Mouse (Mus musculus) stomach, embryonic 16.5 days (tissue): ENCODE results near the gene Kif11. TPM values are rescaled to one million over a fixed set of nuclear protein-coding genes. Genes with fewer than 3 reads are reported as not detected.

Experiments
- ATAC-seq: fragments of 200-750 bp; cut with Nextera tagmentation; 2 replicates; pipeline ENCODE4 v1.8.0; 2017; ENCODE audit warnings: moderate number of reproducible peaks, moderate TSS enrichment; ENCODE audit not compliant: insufficient read depth, low FRiP score
- H3K27ac ChIP-seq: fragments of 300-500 bp; sonication (generic); 2 replicates; pipeline ENCODE4 v1.5.1; 2014; ENCODE audit warnings: low read length
- H3K27me3 ChIP-seq: fragments of 300-500 bp; sonication (generic); 2 replicates; pipeline ENCODE4 v1.6.1; 2014; ENCODE audit warnings: low read length, control low read depth, mixed read lengths; ENCODE audit not compliant: control insufficient read depth, insufficient read depth
- H3K36me3 ChIP-seq: fragments of 300-500 bp; sonication (generic); 2 replicates; pipeline ENCODE4 v1.6.1; 2014; ENCODE audit warnings: low read length; ENCODE audit not compliant: control insufficient read depth, insufficient read depth
- H3K4me1 ChIP-seq: fragments of 300-500 bp; sonication (generic); 2 replicates; pipeline ENCODE4 v1.6.1; 2014; ENCODE audit warnings: low read length, control low read depth, mixed read lengths; ENCODE audit not compliant: control insufficient read depth, insufficient read depth
- H3K4me2 ChIP-seq: fragments of 300-500 bp; sonication (generic); 2 replicates; pipeline ENCODE4 v1.6.1; 2014; ENCODE audit warnings: low read depth, low read length, mixed read lengths
- H3K4me3 ChIP-seq: fragments of 300-500 bp; sonication (generic); replicated peaks from 2 replicates; pipeline ENCODE4 v1.5.1; 2014; ENCODE audit warnings: mild to moderate bottlenecking, low read length
- H3K9ac ChIP-seq: fragments of 300-500 bp; sonication (generic); 2 replicates; pipeline ENCODE4 v1.6.1; 2014; ENCODE audit warnings: low read length
- H3K9me3 ChIP-seq: fragments of 300-500 bp; sonication (generic); replicated peaks from 2 replicates; pipeline ENCODE4 v1.6.1; 2016; ENCODE audit warnings: low read length, control low read depth; ENCODE audit not compliant: control insufficient read depth
- WGBS: fragments of 180-500 bp; shearing (Covaris S2); extraction: QIAGEN DNeasy Blood & Tissue Kit; methylation state at CpG from one replicate; pipeline ENCODE4 v1.1.7; 2014; 5-methylcytosine and 5-hydroxymethylcytosine counted together
- polyA plus RNA-seq: library from polyadenylated mRNA; unstranded; fragments of >200 nt; fragmentation: Nextera tagmentation; extraction: Ambion mirVana; gene quantifications from 2 replicates; pipeline ENCODE4 v1.2.1, GENCODE M21; 2015

The Kif11 gene
- 46.4 and 50.2 TPM in 2 replicates for polyA plus RNA-seq

DNA sequence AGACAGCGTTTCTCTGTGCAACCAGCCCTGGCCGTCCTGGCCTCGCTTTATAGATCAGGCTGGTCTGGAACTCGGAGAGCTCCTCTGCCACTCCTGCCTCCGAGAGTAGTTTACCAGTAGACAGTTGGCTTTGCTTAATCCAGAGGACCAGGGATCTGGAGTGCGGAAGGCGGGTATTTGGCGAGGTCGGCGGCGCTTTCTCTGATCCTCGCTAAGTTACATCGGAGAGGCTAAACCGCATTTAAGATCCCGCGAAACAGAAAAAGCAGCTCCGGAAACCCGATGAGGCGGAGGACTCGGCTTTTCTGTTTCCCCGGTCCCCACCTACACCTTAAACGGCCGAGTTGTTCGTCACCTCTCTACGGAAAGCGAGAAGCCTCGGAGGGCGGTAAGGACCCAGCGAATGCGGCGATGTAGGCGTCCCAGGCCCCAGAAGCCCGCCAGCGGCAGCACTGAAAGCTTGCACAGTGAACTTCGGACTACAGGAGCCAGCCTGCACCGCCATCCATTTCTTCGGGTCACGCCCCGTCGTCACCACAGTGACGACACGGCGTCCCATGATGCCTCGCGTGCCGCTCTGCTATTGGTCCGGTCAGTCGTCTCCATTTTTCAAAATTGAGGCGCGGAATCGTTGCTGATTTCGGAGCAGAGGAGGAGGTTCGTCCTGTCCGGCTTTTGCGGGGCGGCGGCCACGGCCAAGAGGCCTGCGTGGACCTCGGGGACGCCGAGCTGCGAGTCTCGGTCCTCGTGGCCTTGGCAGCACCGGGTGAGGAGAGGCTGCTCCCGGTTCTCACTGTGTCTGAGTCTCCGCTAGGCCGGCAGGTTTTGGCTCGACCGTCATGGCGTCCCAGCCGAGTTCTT lies at the start of gene Kif11:
TSS of gene Kif11 (plus strand) at position 649 of the 861 bp plus-strand sequence.
- H3K27ac ChIP-seq = peak within 1 kb of the TSS; percentile 99
- under 1% methylated on average over 73 of the region's 73 CpGs for WGBS
- H3K9ac ChIP-seq = peak within 1 kb of the TSS; percentile 83
- peak within 1 kb of the TSS; percentile 64 for H3K4me2 ChIP-seq
- H3K4me1 ChIP-seq = peaks cover 15% of the 10 kb centered on the region
- peak within 1 kb of the TSS; percentile 97 for H3K4me3 ChIP-seq
- H3K27me3 ChIP-seq = no peaks in the 10 kb centered on the region
- peak; percentile 99 for ATAC-seq
- no peaks in the 10 kb centered on the region for H3K36me3 ChIP-seq
- no peaks in the 10 kb centered on the region for H3K9me3 ChIP-seq

DNA sequence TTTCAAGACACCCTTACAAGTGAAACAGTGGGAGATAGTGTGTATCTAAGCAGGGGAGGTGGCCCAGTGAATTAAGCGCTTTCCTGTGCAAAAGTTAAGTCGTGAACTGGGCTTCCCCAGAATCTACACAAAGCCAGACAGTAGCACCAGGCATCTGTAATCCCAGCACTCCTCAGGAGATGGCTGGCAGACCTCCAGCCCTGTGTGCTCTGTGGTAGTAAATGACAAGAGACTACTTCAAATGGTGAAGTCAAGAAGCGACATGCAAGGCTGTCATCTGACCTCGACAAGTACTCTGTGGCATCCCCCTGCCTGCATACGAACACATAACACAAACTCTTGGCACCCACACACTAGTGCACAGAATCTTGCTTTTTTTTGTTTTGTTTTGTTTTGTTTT lies 49.0 kb upstream of the Kif11 start:
- WGBS = 82% methylated on average over 5 of the region's 5 CpGs
- Histone ChIP-seq H3K9me3 (no peaks in the 10 kb centered on the region), H3K27ac (no peak overlapping the region), H3K4me2 (no peak overlapping the region), H3K4me1 (no peaks in the 10 kb centered on the region), H3K9ac (no peak overlapping the region), H3K27me3 (no peaks in the 10 kb centered on the region), H3K4me3 (no peak overlapping the region), H3K36me3 (no peaks in the 10 kb centered on the region; the same call in 1 of the 2 replicates)
- no peak for ATAC-seq

DNA sequence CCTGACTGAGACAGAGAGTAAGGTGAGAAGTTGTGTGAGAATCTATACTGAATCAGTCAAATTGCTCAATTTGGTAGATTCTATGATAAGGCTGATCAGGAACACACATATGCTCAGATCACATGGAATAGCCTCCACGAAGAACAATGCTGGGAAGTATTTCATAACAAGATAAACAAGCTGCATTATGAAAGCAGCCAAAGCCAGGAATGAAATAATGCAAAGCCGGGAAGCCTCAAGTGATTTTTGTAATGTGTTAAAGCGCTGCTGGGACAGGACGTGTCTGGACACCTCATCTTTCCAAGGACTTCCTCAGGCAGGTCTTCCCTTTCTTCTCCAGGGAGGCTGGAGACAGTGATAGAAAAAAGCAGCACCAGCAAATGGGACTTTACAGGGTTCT lies 43.5 kb upstream of the Kif11 start:
- 71% methylated on average over 4 of the region's 4 CpGs for WGBS
- H3K9me3 ChIP-seq = no peaks in the 10 kb centered on the region
- no peaks in the 10 kb centered on the region; the same call in 1 of the 2 replicates for H3K36me3 ChIP-seq

DNA sequence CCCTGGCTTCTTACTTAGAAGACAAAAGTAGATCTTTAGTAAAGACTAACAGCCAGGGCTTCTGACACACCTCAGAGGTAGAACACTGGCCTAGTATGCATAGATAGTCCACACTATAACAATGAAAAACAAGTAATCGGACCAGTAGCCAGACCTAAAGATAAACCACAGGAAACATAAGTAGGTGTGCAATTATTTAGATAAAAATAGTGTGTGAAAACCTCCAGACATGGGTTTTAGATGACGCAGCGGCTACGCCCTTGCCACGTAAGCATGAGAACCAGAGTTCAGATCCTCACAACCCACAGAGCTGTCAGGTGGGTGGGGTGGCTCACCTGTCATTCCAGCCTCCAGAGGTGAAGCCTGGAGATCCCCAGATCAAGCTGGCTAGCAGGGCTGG lies 42.8 kb upstream of the Kif11 start:
- Histone ChIP-seq H3K4me2 (no peak overlapping the region), H3K9me3 (no peaks in the 10 kb centered on the region), H3K9ac (no peak overlapping the region), H3K27ac (no peak overlapping the region), H3K36me3 (no peaks in the 10 kb centered on the region; the same call in 1 of the 2 replicates), H3K27me3 (no peaks in the 10 kb centered on the region), H3K4me3 (no peak overlapping the region), H3K4me1 (no peaks in the 10 kb centered on the region)
- 82% methylated on average over 5 of the region's 5 CpGs for WGBS
- ATAC-seq = no peak

More for the DNA sequence above, 43.5 kb upstream of the Kif11 start:
- Histone ChIP-seq H3K9ac (no peak overlapping the region), H3K4me1 (no peaks in the 10 kb centered on the region), H3K27ac (no peak overlapping the region), H3K4me3 (no peak overlapping the region), H3K4me2 (no peak overlapping the region), H3K27me3 (no peaks in the 10 kb centered on the region)
- no peak for ATAC-seq

DNA sequence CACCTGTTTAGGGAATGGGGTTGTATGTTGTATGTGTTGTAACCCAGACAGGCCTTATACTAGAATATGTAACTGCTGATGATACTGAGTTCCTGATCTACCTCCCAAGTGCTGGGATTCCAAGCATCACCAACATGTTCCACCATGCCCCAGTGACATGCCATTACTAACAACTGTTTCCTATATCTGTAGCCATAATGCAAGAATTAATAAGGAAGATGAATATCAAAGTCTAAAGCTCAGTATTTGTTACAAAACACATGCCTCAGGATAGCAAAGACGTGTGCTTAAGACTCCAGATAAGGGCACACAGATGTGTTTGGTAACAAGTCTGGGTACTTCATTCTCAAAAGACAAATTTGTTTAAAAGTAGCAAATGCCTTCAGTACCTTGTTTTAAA lies 40.8 kb upstream of the Kif11 start:
- no peaks in the 10 kb centered on the region for H3K27me3 ChIP-seq
- no peaks in the 10 kb centered on the region for H3K4me1 ChIP-seq
- no peak overlapping the region for H3K4me3 ChIP-seq
- H3K36me3 ChIP-seq = no peaks in the 10 kb centered on the region
- 59% methylated on average over 1 of the region's 1 CpGs for WGBS
- no peak overlapping the region for H3K9ac ChIP-seq
- no peaks in the 10 kb centered on the region for H3K9me3 ChIP-seq
- no peak overlapping the region for H3K4me2 ChIP-seq
- no peak for ATAC-seq
- no peak overlapping the region for H3K27ac ChIP-seq

DNA sequence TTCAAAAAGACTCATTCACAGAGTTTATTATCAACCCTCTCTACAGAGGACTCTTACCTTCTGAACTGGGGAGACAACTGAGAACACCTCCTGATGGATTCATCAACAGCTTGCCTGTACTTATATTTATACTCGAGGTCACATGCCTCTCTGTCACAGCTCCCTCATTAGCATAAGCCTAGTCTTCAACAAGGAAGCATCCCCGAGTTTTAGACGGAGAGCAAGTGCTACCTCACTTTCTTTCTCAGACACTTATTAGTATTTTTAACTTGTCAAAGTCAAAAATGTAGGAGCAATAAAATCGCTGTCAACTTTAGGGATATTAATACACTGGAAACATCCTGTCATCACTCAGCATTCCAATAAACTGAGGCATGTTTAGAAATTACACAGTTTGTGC lies 38.5 kb upstream of the Kif11 start, which contains the start of gene Ide:
TSS of gene Ide (minus strand) at position 101 of the 400 bp plus-strand sequence.
- H3K27ac ChIP-seq = no peak within 1 kb of the TSS; the same call in 1 of the 2 replicates
- no peaks in the 10 kb centered on the region for H3K27me3 ChIP-seq
- no peak for ATAC-seq
- H3K4me2 ChIP-seq = no peak within 1 kb of the TSS
- no peaks in the 10 kb centered on the region for H3K36me3 ChIP-seq
- no peaks in the 10 kb centered on the region for H3K9me3 ChIP-seq
- H3K9ac ChIP-seq = no peak within 1 kb of the TSS
- 72% methylated on average over 4 of the region's 4 CpGs for WGBS
- no peaks in the 10 kb centered on the region for H3K4me1 ChIP-seq
- H3K4me3 ChIP-seq = no peak within 1 kb of the TSS

DNA sequence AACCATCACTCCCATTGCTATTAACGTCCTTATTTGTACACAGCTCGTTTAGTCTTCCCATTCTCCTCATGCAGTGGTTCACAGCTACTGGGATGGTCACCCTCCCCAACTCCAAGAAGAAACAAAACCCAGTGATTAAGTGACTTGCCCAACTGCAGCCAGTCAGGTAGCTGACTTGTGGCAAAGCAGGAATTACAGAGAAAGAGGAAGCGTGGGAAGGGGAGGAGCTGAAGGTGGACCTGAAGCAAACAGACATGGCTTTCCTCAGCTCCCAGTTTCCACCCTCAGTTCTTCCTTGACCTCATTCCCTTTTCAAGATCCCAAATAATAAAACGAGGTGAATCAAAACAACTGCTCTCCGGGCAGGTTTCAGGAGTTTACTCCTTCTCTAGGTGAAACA lies 35.7 kb upstream of the Kif11 start:
- ATAC-seq = no peak
- no peak overlapping the region for H3K4me2 ChIP-seq
- no peak overlapping the region for H3K9ac ChIP-seq
- H3K27ac ChIP-seq = no peak overlapping the region
- no peaks in the 10 kb centered on the region for H3K36me3 ChIP-seq
- 73% methylated on average over 5 of the region's 5 CpGs for WGBS
- H3K27me3 ChIP-seq = no peaks in the 10 kb centered on the region
- H3K4me3 ChIP-seq = no peak overlapping the region
- no peaks in the 10 kb centered on the region for H3K9me3 ChIP-seq
- H3K4me1 ChIP-seq = no peaks in the 10 kb centered on the region

DNA sequence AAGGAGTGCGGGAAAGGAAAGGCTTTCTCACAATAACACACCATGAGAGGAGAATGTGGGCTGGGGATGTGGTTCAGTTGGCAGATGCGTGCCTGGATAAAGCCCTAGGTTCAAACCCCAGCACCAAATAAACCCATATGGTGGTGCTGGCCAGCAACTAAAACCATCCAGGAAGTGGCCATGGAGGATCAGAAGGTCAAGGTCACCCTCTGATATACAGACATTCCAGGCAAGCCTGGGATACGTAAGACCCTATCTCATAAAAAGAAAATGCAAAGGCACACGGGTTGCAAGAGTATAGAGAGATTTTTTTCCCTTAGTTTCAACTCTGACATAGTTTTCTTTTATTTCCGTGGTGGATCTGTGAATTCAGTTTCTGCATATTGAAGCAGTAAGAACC lies 35.3 kb upstream of the Kif11 start:
- H3K27me3 ChIP-seq = no peaks in the 10 kb centered on the region
- no peak overlapping the region for H3K4me2 ChIP-seq
- no peak overlapping the region for H3K9ac ChIP-seq
- H3K4me3 ChIP-seq = no peak overlapping the region
- 70% methylated on average over 5 of the region's 5 CpGs for WGBS
- no peak for ATAC-seq
- no peaks in the 10 kb centered on the region for H3K36me3 ChIP-seq
- H3K4me1 ChIP-seq = no peaks in the 10 kb centered on the region
- H3K27ac ChIP-seq = no peak overlapping the region
- no peaks in the 10 kb centered on the region for H3K9me3 ChIP-seq

DNA sequence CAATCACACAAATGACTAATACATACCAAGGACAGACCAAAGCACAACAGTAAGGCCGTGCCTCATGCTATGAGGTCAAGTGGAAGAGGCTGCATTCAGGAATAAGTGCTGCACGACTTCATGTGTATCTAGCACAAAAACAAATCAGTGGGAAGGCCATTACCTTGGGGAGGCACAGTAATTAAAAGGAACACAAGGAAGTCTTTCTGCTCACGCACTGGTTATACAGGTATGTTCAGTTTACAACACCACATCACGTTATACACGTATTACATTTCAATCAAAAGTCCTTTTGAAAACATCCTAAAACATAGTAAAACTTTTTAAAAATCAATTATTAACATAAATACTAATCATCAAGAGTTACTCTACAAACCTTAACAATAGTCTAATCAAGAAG lies 32.3 kb upstream of the Kif11 start:
- ATAC-seq = peak; percentile 17; the same call in 1 of the 2 replicates
- 66% methylated on average over 5 of the region's 5 CpGs for WGBS
- no peaks in the 10 kb centered on the region for H3K4me1 ChIP-seq
- H3K4me2 ChIP-seq = no peak overlapping the region
- H3K27me3 ChIP-seq = no peaks in the 10 kb centered on the region
- H3K36me3 ChIP-seq = no peaks in the 10 kb centered on the region
- H3K27ac ChIP-seq = no peak overlapping the region
- no peaks in the 10 kb centered on the region for H3K9me3 ChIP-seq
- H3K4me3 ChIP-seq = no peak overlapping the region
- H3K9ac ChIP-seq = no peak overlapping the region
